Mouse (Mus musculus) c-Kit-positive CD71-positive TER-119-positive erythroid progenitor cells, embryonic 14.5 days (primary cell): ENCODE measurements at regions not wholly inside any gene's neighbourhood (a gene's known extent, or its start where the extent isn't known, plus 50 kb on each side); places are given as distances from the start of the nearest gene placed in this dataset.

Source experiments
- DNase-seq: peaks from one replicate; pipeline ENCODE4 v3.0.0-alpha.2; 2013; ENCODE audit warnings: low spot score

GRCm38 (mm10) chr4:64432097-64432496, 385.3 kb upstream of the Tnc start:
- DNase-seq = no peak

GRCm38 (mm10) chr4:64437744-64438594, 391.2 kb upstream of the Tnc start:
- DNase-seq = no peak

GRCm38 (mm10) chr4:64451442-64451841, 404.6 kb upstream of the Tnc start:
- no peak for DNase-seq

GRCm38 (mm10) chr4:64451946-64452345, 405.1 kb upstream of the Tnc start:
- no peak for DNase-seq

GRCm38 (mm10) chr4:64492260-64492962, 445.6 kb upstream of the Tnc start:
- DNase-seq = no peak

- DNase-seq = peak; percentile 85
Measured at GRCm38 (mm10) chr4:64497759-64498158, 450.9 kb upstream of the Tnc start.

- DNase-seq = no peak
Measured at GRCm38 (mm10) chr4:64500635-64501395, 454.0 kb upstream of the Tnc start.

- no peak for DNase-seq
Measured at GRCm38 (mm10) chr4:64521883-64522282, 475.1 kb upstream of the Tnc start.

- no peak for DNase-seq
Measured at GRCm38 (mm10) chr4:64527724-64528332, 481.0 kb upstream of the Tnc start.

- peak; percentile 0 for DNase-seq
Measured at GRCm38 (mm10) chr4:64530585-64530984, 483.8 kb upstream of the Tnc start.

GRCm38 (mm10) chr4:64533019-64533418, 486.2 kb upstream of the Tnc start:
- no peak for DNase-seq

GRCm38 (mm10) chr4:64535554-64536253, 488.9 kb upstream of the Tnc start:
- DNase-seq = no peak

- DNase-seq = no peak
Measured at GRCm38 (mm10) chr4:64538009-64538408, 491.2 kb upstream of the Tnc start.

- no peak for DNase-seq
Measured at GRCm38 (mm10) chr4:64544576-64545185, 497.9 kb upstream of the Tnc start.

- no peak for DNase-seq
Measured at GRCm38 (mm10) chr4:64546386-64546785, 499.6 kb upstream of the Tnc start.

- DNase-seq = no peak
Measured at GRCm38 (mm10) chr4:64562511-64562910, 515.7 kb upstream of the Tnc start.

GRCm38 (mm10) chr4:64563996-64564395, 517.2 kb upstream of the Tnc start:
- no peak for DNase-seq

- DNase-seq = no peak
Measured at GRCm38 (mm10) chr4:64570666-64571065, 523.9 kb upstream of the Tnc start.

- DNase-seq = no peak
Measured at GRCm38 (mm10) chr4:64575901-64576300, 529.1 kb upstream of the Tnc start.

- DNase-seq = no peak
Measured at GRCm38 (mm10) chr4:64595014-64595599, 528.9 kb upstream of the Pappa start.

GRCm38 (mm10) chr4:64598465-64598864, 525.5 kb upstream of the Pappa start:
- DNase-seq = no peak
